Comparison of ENCODE assay signal across 10 mouse cellular contexts in the genomic region with DNA sequence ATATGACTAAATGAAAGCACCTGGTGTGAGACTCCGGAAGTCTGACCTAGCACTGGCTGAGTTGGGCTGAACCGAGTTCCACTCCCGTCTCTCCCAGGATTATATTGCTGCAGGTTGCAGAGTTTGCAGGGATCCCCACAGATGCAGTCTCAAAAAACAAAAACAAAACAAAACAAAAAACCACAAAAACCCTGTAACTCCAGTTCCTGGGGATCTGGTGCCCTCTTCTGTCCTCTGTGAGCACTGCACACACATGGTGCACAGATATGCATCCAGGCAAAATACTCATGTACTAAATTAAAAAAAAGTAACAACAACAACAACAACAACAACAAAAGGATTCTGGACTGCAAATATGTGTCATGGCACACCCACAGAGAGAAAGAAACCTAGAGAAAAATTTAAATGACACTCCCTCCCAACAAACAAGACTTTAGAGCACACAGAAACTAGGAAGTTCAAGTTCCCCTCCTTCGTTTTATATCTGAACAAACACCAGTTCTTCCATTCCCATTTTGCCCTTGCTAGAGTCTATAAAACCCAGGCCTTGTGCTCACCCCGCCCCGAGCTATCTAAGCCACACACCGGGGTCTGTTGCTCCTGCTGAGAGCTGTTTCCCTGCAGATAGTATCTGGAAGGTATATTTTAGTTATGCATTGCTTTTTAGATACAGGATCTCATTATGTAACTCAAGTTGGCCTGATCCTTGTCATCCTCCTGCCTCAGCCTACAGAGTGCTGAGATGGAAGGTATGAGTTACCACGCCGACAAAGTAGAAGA. TPM values are rescaled to one million over a fixed set of nuclear protein-coding genes. Genes with fewer than 3 reads are reported as not detected.
DNase-seq lines count a peak whose midpoint lies in the region; ATAC-seq and TF ChIP-seq lines count a peak whose summit lies in the region.
"Had no signal": no experiment of that assay in that cellular context is flagged by ENCODE, and none has a peak within 500 bp of the region (broad histone marks: within the 10 kb centered on the region; RNA-seq: fewer than 3 reads in every experiment).

No protein-coding gene starts in this region.

- 72% methylated on average over 9 of the region's 9 CpGs for WGBS in bone marrow, adult 2 months
- WGBS in forebrain, embryonic 16.5 days: 97% methylated on average over 9 of the region's 9 CpGs

- H3K27ac ChIP-seq in CH12.LX (ENCODE audit: insufficient read depth, low read depth): no peak overlapping the region
- H3K27ac ChIP-seq in bone marrow, adult 2 months (ENCODE audit: control insufficient read depth, insufficient read depth, low read depth, low read length, poor library complexity): no peak overlapping the region
- H3K27ac ChIP-seq in forebrain, embryonic 16.5 days (ENCODE audit: low read length): no peak overlapping the region

- no peak for TF ChIP-seq EP300 in CH12.LX (IDR thresholded peaks at IDR 0.05; ENCODE audit: low read length)

- H3K36me3 ChIP-seq in CH12.LX (replicated peaks in 1 of 2; ENCODE audit: control insufficient read depth in 1 of 2, insufficient read depth in 1 of 2, low read length in 1 of 2): peaks cover 79 to 93% of the 10 kb centered on the region in 2 experiments
- H3K36me3 ChIP-seq in forebrain, embryonic 16.5 days (ENCODE audit: control insufficient read depth, insufficient read depth): peaks cover 29% of the 10 kb centered on the region

- TF ChIP-seq POLR2A in CH12.LX (IDR thresholded peaks at IDR 0.05; ENCODE audit: low read depth, low read length): no peak
- no peak for TF ChIP-seq POLR2A in bone marrow, adult 2 months (IDR thresholded peaks at IDR 0.05; ENCODE audit: borderline replicate concordance, control insufficient read depth, low read depth, low read length)

- intact Hi-C loops in left cerebral cortex, postnatal 10 days (cut with DNase I): no loop called here

- peak; percentile 52 to 61 for DNase-seq in kidney, postnatal 4 days
- no peak for DNase-seq in kidney, adult 11 months
- DNase-seq in CH12.LX (ENCODE audit: extremely low read depth): peak; percentile 66
- DNase-seq in c-Kit-positive CD71-positive TER-119-positive erythroid progenitor cells, embryonic 14.5 days (ENCODE audit: low spot score): no peak
- DNase-seq in left cerebral cortex, postnatal 10 days (ENCODE audit: extremely low spot score in 1 of 2, low spot score in 2 of 2): no peak
- DNase-seq: kidney, adult 18-20 months had no signal

- no peak overlapping the region for H3K9ac ChIP-seq in CH12.LX (ENCODE audit: insufficient read depth, low read depth)
- no peak overlapping the region for H3K9ac ChIP-seq in forebrain, embryonic 16.5 days (replicated peaks; ENCODE audit: low read depth, low read length)

- dilution Hi-C loops in CH12.LX (cut with MboI; ENCODE audit: extremely low pct_ligation_motif_present, extremely low pct_unique_long_range_greater_than_20kb, low sequenced_read_pairs): no loop called here

- H3K4me1 ChIP-seq in CH12.LX (ENCODE audit: control insufficient read depth in 1 of 2, insufficient read depth in 2 of 2): peaks cover under 1 to 14% of the 10 kb centered on the region in 2 experiments; a peak in 1 of 4 replicates
- H3K4me1 ChIP-seq in bone marrow, adult 2 months (ENCODE audit: control insufficient read depth, insufficient read depth, low read length): no peaks in the 10 kb centered on the region; the same call in 1 of the 2 replicates
- no peaks in the 10 kb centered on the region for H3K4me1 ChIP-seq in forebrain, embryonic 16.5 days (replicated peaks; ENCODE audit: control insufficient read depth, insufficient read depth, low read length)

- H3K4me2 ChIP-seq in CH12.LX (ENCODE audit: insufficient read depth, low read depth, poor library complexity, severe bottlenecking): no peak overlapping the region
- no peak overlapping the region for H3K4me2 ChIP-seq in forebrain, embryonic 16.5 days (ENCODE audit: low read length)

- TF ChIP-seq RAD21 in CH12.LX (IDR thresholded peaks at IDR 0.05; ENCODE audit: low read depth, low read length): peak; percentile 93

- no peaks in the 10 kb centered on the region for H3K27me3 ChIP-seq in CH12.LX (replicated peaks)
- H3K27me3 ChIP-seq in forebrain, embryonic 16.5 days (replicated peaks; ENCODE audit: control insufficient read depth, insufficient read depth, low read length): no peaks in the 10 kb centered on the region

- peak; percentile 50 to 91; a peak in 3 of 4 replicates for TF ChIP-seq CTCF in CH12.LX (conservative IDR thresholded peaks at IDR 0.05 in 1 of 2, IDR thresholded peaks at IDR 0.05 in 1 of 2; ENCODE audit: low read depth in 2 of 2, low read length in 2 of 2)
- peak; percentile 79 for TF ChIP-seq CTCF in bone marrow, adult 2 months (IDR thresholded peaks at IDR 0.05; ENCODE audit: control insufficient read depth, insufficient read depth, low read length)

- in situ Hi-C loops in CH12.LX (cut with MboI; ENCODE audit: low pct_ligation_motif_present, low pct_unique_long_range_greater_than_20kb, low sequenced_read_pairs): loop anchor here (25.0 kb wide), 1 partner anchor 458 kb away; the partner anchor contains the start of genes Cd79b and Gh

- H3K9me3 ChIP-seq in CH12.LX (replicated peaks; ENCODE audit: low read length): peaks cover 12% of the 10 kb centered on the region
- no peaks in the 10 kb centered on the region for H3K9me3 ChIP-seq in forebrain, embryonic 16.5 days (ENCODE audit: control insufficient read depth, low read length)

- H3K4me3 ChIP-seq in CH12.LX (replicated peaks in 1 of 3; ENCODE audit: low read depth in 2 of 3, low read length in 2 of 3, poor library complexity in 1 of 3): no peak overlapping the region
- H3K4me3 ChIP-seq in bone marrow, adult 2 months (replicated peaks; ENCODE audit: control insufficient read depth, low read depth, low read length): no peak overlapping the region
- no peak overlapping the region for H3K4me3 ChIP-seq in forebrain, embryonic 16.5 days (replicated peaks; ENCODE audit: low read length)

- ATAC-seq in monocyte, adult 5-6 weeks (replicated peaks; ENCODE audit: insufficient number of reproducible peaks, low FRiP score, low TSS enrichment, poor library complexity, severe bottlenecking): peak; percentile 45; the same call in 1 of the 2 replicates
- ATAC-seq in forebrain, embryonic 16.5 days: no peak
- ATAC-seq: forebrain, embryonic 14.5 days had no signal

- peaks cover 3% of the 10 kb centered on the region for H3K79me2 ChIP-seq in CH12.LX (replicated peaks; ENCODE audit: control insufficient read depth, extremely low read depth, insufficient read depth, poor library complexity, severe bottlenecking)

TF ChIP-seq in CH12.LX, 34 proteins besides CTCF, POLR2A, EP300 and RAD21 (continues in another document):
- TF ChIP-seq ZC3H11A (IDR thresholded peaks at IDR 0.05; ENCODE audit: low read depth, low read length): peak; percentile 75
- TF ChIP-seq SMC3 (IDR thresholded peaks at IDR 0.05; ENCODE audit: low read depth, low read length): peak; percentile 93
- peak; percentile 48; the same call in 1 of the 2 replicates for TF ChIP-seq IRF4 (IDR thresholded peaks at IDR 0.05; ENCODE audit: low read depth, low read length)
- TF ChIP-seq NRF1 (IDR thresholded peaks at IDR 0.05; ENCODE audit: low read depth, low read length): no peak

RNA-seq across cellular contexts. Expression of gene Polg2, which starts 9.0 kb away (rescaled TPM):
- 12.5 and 13.3 TPM in 2 replicates for total RNA-seq in CH12.LX (2012; rRNA removed)
- total RNA-seq in CH12.LX (2014; rRNA removed): 12.3 and 15.3 TPM in 2 replicates
- polyA plus RNA-seq in CH12.LX (2012; ENCODE audit: insufficient read length, low read depth): 11.5 and 12.1 TPM in 2 replicates
- 4.9 and 6.1 TPM in 2 replicates for polyA plus RNA-seq in bone marrow, adult 2 months (2011; ENCODE audit: insufficient read depth, insufficient read length, low replicate concordance, missing spikeins)
- total RNA-seq in monocyte, adult 5-6 weeks (2017): 18.3 to 21.0 TPM (median 19.8 TPM) in 3 replicates
- polyA plus RNA-seq in forebrain, embryonic 16.5 days (2015; fragmentation: Nextera tagmentation; extraction: Ambion mirVana): 8.8 and 8.9 TPM in 2 replicates
- 1 to 10 TPM; 4.1 to 4.6 TPM for total RNA-seq in left cerebral cortex, postnatal 10 days (2021)

RNA-seq across cellular contexts. Expression of gene Ddx5, which starts 18.6 kb away (rescaled TPM):
- total RNA-seq in CH12.LX (2012; rRNA removed) (269 and 351 TPM in 2 replicates), CH12.LX (2014; rRNA removed) (505 and 574 TPM in 2 replicates)
- polyA plus RNA-seq in CH12.LX (2012; ENCODE audit: insufficient read length, low read depth): 1,169 and 1,328 TPM in 2 replicates
- polyA plus RNA-seq in bone marrow, adult 2 months (2011; ENCODE audit: insufficient read depth, insufficient read length, low replicate concordance, missing spikeins): 448 and 600 TPM in 2 replicates
- total RNA-seq in monocyte, adult 5-6 weeks (2017): 2,968 to 3,655 TPM (median 3,142 TPM) in 3 replicates
- polyA plus RNA-seq in forebrain, embryonic 16.5 days (2015; fragmentation: Nextera tagmentation; extraction: Ambion mirVana): 520 and 566 TPM in 2 replicates
- 100 to 1,000 TPM; 607 to 644 TPM for total RNA-seq in left cerebral cortex, postnatal 10 days (2021)

RNA-seq across cellular contexts. Expression of gene Cep95, which starts 18.7 kb away (rescaled TPM):
- 17.2 and 17.5 TPM in 2 replicates for total RNA-seq in CH12.LX (2012; rRNA removed)
- 21.7 and 24.4 TPM in 2 replicates for total RNA-seq in CH12.LX (2014; rRNA removed)
- 19.3 and 25.3 TPM in 2 replicates for polyA plus RNA-seq in CH12.LX (2012; ENCODE audit: insufficient read length, low read depth)
- polyA plus RNA-seq in bone marrow, adult 2 months (2011; ENCODE audit: insufficient read depth, insufficient read length, low replicate concordance, missing spikeins): 39.6 and 53.9 TPM in 2 replicates
- total RNA-seq in monocyte, adult 5-6 weeks (2017): 19.5 to 54.4 TPM (median 22.2 TPM) in 3 replicates
- polyA plus RNA-seq in forebrain, embryonic 16.5 days (2015; fragmentation: Nextera tagmentation; extraction: Ambion mirVana): 22.5 and 25.9 TPM in 2 replicates
- 10 to 100 TPM in 1 of 2 experiments, 1 to 10 TPM in 1; 8.7 to 10.3 TPM for total RNA-seq in left cerebral cortex, postnatal 10 days (2021)

RNA-seq across cellular contexts. Expression of gene Milr1, which starts 19.4 kb away (rescaled TPM):
- total RNA-seq in CH12.LX (2012; rRNA removed) (22.0 and 28.1 TPM in 2 replicates), CH12.LX (2014; rRNA removed) (41.2 and 50.1 TPM in 2 replicates)
- 33.1 and 35.4 TPM in 2 replicates for polyA plus RNA-seq in CH12.LX (2012; ENCODE audit: insufficient read length, low read depth)
- polyA plus RNA-seq in bone marrow, adult 2 months (2011; ENCODE audit: insufficient read depth, insufficient read length, low replicate concordance, missing spikeins): 8.9 and 38.3 TPM in 2 replicates
- 44.9 to 93.4 TPM (median 91.7 TPM) in 3 replicates for total RNA-seq in monocyte, adult 5-6 weeks (2017)
- 0.35 and 0.72 TPM in 2 replicates for polyA plus RNA-seq in forebrain, embryonic 16.5 days (2015; fragmentation: Nextera tagmentation; extraction: Ambion mirVana)
- 1 to 10 TPM in 1 of 2 experiments, under 1 TPM in 1; 0.45 to 1.1 TPM for total RNA-seq in left cerebral cortex, postnatal 10 days (2021)

RNA-seq across cellular contexts. Expression of gene Pecam1, which starts 20.0 kb away (rescaled TPM):
- total RNA-seq in CH12.LX (2012; rRNA removed) (19.2 and 22.3 TPM in 2 replicates), CH12.LX (2014; rRNA removed) (18.4 and 20.4 TPM in 2 replicates)
- polyA plus RNA-seq in CH12.LX (2012; ENCODE audit: insufficient read length, low read depth): 18.9 and 19.2 TPM in 2 replicates
- 21.7 and 33.5 TPM in 2 replicates for polyA plus RNA-seq in bone marrow, adult 2 months (2011; ENCODE audit: insufficient read depth, insufficient read length, low replicate concordance, missing spikeins)
- 46.9 to 75.5 TPM (median 51.4 TPM) in 3 replicates for total RNA-seq in monocyte, adult 5-6 weeks (2017)
- 14.7 and 18.3 TPM in 2 replicates for polyA plus RNA-seq in forebrain, embryonic 16.5 days (2015; fragmentation: Nextera tagmentation; extraction: Ambion mirVana)
- 10 to 100 TPM; 19.7 to 20.1 TPM for total RNA-seq in left cerebral cortex, postnatal 10 days (2021)

Comparison
In these comparisons a context has a peak if more than half of its experiments do, and no peak if none do; other contexts are left out.
1. DNase-seq: peak in kidney, postnatal 4 days (2 of 2) and CH12.LX (single experiment); none in kidney, adult 11 months (single experiment), c-Kit-positive CD71-positive TER-119-positive erythroid progenitor cells, embryonic 14.5 days (single experiment) and left cerebral cortex, postnatal 10 days (0 of 2).